Mouse (Mus musculus): ENCODE results near the gene Crabp1. TPM values are rescaled to one million over a fixed set of nuclear protein-coding genes. Genes with fewer than 3 reads are reported as not detected.

Crabp1 gene
- polyA plus RNA-seq, 1 experiment from 2014 or later = 6.5 TPM

GRCm38 (mm10) chr9:54736284-54736701 is 28.3 kb upstream of the Crabp1 start:
- no peak for ATAC-seq (replicated peaks; ENCODE audit: extremely low read depth, insufficient read depth, low FRiP score)
- H3K4me3 ChIP-seq (ENCODE audit: low read length) = peak overlapping the region; percentile 16
- H3K4me1 ChIP-seq (ENCODE audit: control insufficient read depth, insufficient read depth, low read length) = peaks cover 19% of the 10 kb centered on the region
- H3K36me3 ChIP-seq (ENCODE audit: control insufficient read depth, insufficient read depth) = no peaks in the 10 kb centered on the region
- peak overlapping the region; percentile 55 for H3K4me2 ChIP-seq (ENCODE audit: low read depth, low read length)
- H3K9me3 ChIP-seq (replicated peaks; ENCODE audit: control insufficient read depth, low read length) = no peaks in the 10 kb centered on the region
- 12% methylated on average over 9 of the region's 9 CpGs for WGBS
- H3K27me3 ChIP-seq (ENCODE audit: control insufficient read depth, insufficient read depth, low read length) = no peaks in the 10 kb centered on the region
- H3K9ac ChIP-seq (ENCODE audit: low read length) = peak overlapping the region; percentile 49; the same call in 1 of the 2 replicates
- H3K27ac ChIP-seq (ENCODE audit: low read length) = no peak overlapping the region

- no peak overlapping the region for H3K9ac ChIP-seq (ENCODE audit: low read length)
- H3K27me3 ChIP-seq (ENCODE audit: control insufficient read depth, insufficient read depth, low read length) = no peaks in the 10 kb centered on the region
- 25% methylated on average over 3 of the region's 3 CpGs for WGBS
- H3K36me3 ChIP-seq (ENCODE audit: control insufficient read depth, insufficient read depth) = no peaks in the 10 kb centered on the region
- no peak overlapping the region for H3K4me3 ChIP-seq (ENCODE audit: low read length)
- no peak overlapping the region for H3K4me2 ChIP-seq (ENCODE audit: low read depth, low read length)
- H3K4me1 ChIP-seq (ENCODE audit: control insufficient read depth, insufficient read depth, low read length) = peaks cover 10% of the 10 kb centered on the region
- ATAC-seq (replicated peaks; ENCODE audit: extremely low read depth, insufficient read depth, low FRiP score) = no peak
- H3K27ac ChIP-seq (ENCODE audit: low read length) = no peak overlapping the region
- no peaks in the 10 kb centered on the region for H3K9me3 ChIP-seq (replicated peaks; ENCODE audit: control insufficient read depth, low read length)
These were observed 26.2 kb upstream of the Crabp1 start for GRCm38 (mm10) chr9:54738376-54738775.

GRCm38 (mm10) chr9:54743891-54744290 is 20.7 kb upstream of the Crabp1 start:
- H3K36me3 ChIP-seq (ENCODE audit: control insufficient read depth, insufficient read depth) = no peaks in the 10 kb centered on the region
- H3K9ac ChIP-seq (ENCODE audit: low read length) = no peak overlapping the region
- ATAC-seq (replicated peaks; ENCODE audit: extremely low read depth, insufficient read depth, low FRiP score) = no peak
- H3K9me3 ChIP-seq (replicated peaks; ENCODE audit: control insufficient read depth, low read length) = no peaks in the 10 kb centered on the region
- H3K4me2 ChIP-seq (ENCODE audit: low read depth, low read length) = no peak overlapping the region
- WGBS = 55% methylated on average over 4 of the region's 4 CpGs
- no peaks in the 10 kb centered on the region for H3K27me3 ChIP-seq (ENCODE audit: control insufficient read depth, insufficient read depth, low read length)
- no peak overlapping the region for H3K27ac ChIP-seq (ENCODE audit: low read length)
- no peaks in the 10 kb centered on the region for H3K4me1 ChIP-seq (ENCODE audit: control insufficient read depth, insufficient read depth, low read length)
- H3K4me3 ChIP-seq (ENCODE audit: low read length) = no peak overlapping the region

GRCm38 (mm10) chr9:54745740-54746370 is 18.7 kb upstream of the Crabp1 start:
- Histone ChIP-seq H3K36me3 (ENCODE audit: control insufficient read depth, insufficient read depth) (no peaks in the 10 kb centered on the region), H3K9ac (ENCODE audit: low read length) (no peak overlapping the region), H3K27me3 (ENCODE audit: control insufficient read depth, insufficient read depth, low read length) (no peaks in the 10 kb centered on the region), H3K27ac (ENCODE audit: low read length) (no peak overlapping the region), H3K9me3 (replicated peaks; ENCODE audit: control insufficient read depth, low read length) (no peaks in the 10 kb centered on the region), H3K4me1 (ENCODE audit: control insufficient read depth, insufficient read depth, low read length) (no peaks in the 10 kb centered on the region), H3K4me3 (ENCODE audit: low read length) (no peak overlapping the region), H3K4me2 (ENCODE audit: low read depth, low read length) (no peak overlapping the region)
- WGBS = 75% methylated on average over 13 of the region's 13 CpGs
- no peak for ATAC-seq (replicated peaks; ENCODE audit: extremely low read depth, insufficient read depth, low FRiP score)

- Histone ChIP-seq H3K27ac (ENCODE audit: low read length) (no peak overlapping the region), H3K36me3 (ENCODE audit: control insufficient read depth, insufficient read depth) (no peaks in the 10 kb centered on the region), H3K27me3 (ENCODE audit: control insufficient read depth, insufficient read depth, low read length) (peaks cover 8% of the 10 kb centered on the region; the same call in 1 of the 2 replicates), H3K9me3 (replicated peaks; ENCODE audit: control insufficient read depth, low read length) (no peaks in the 10 kb centered on the region), H3K4me1 (ENCODE audit: control insufficient read depth, insufficient read depth, low read length) (no peaks in the 10 kb centered on the region), H3K4me3 (ENCODE audit: low read length) (no peak overlapping the region), H3K9ac (ENCODE audit: low read length) (no peak overlapping the region), H3K4me2 (ENCODE audit: low read depth, low read length) (no peak overlapping the region)
- WGBS = 80% methylated on average over 7 of the region's 7 CpGs
- no peak for ATAC-seq (replicated peaks; ENCODE audit: extremely low read depth, insufficient read depth, low FRiP score)
These were observed 14.2 kb upstream of the Crabp1 start for GRCm38 (mm10) chr9:54750215-54750981.

- Histone ChIP-seq H3K4me3 (ENCODE audit: low read length) (no peak overlapping the region), H3K36me3 (ENCODE audit: control insufficient read depth, insufficient read depth) (no peaks in the 10 kb centered on the region), H3K27me3 (ENCODE audit: control insufficient read depth, insufficient read depth, low read length) (peaks cover 8% of the 10 kb centered on the region; the same call in 1 of the 2 replicates), H3K9me3 (replicated peaks; ENCODE audit: control insufficient read depth, low read length) (no peaks in the 10 kb centered on the region), H3K4me1 (ENCODE audit: control insufficient read depth, insufficient read depth, low read length) (no peaks in the 10 kb centered on the region), H3K4me2 (ENCODE audit: low read depth, low read length) (no peak overlapping the region), H3K9ac (ENCODE audit: low read length) (no peak overlapping the region), H3K27ac (ENCODE audit: low read length) (no peak overlapping the region)
- WGBS = 72% methylated on average over 2 of the region's 2 CpGs
- ATAC-seq (replicated peaks; ENCODE audit: extremely low read depth, insufficient read depth, low FRiP score) = no peak
These were observed 12.9 kb upstream of the Crabp1 start for GRCm38 (mm10) chr9:54751684-54752083.

- 49% methylated on average over 21 of the region's 21 CpGs for WGBS
- no peaks in the 10 kb centered on the region for H3K9me3 ChIP-seq (replicated peaks; ENCODE audit: control insufficient read depth, low read length)
- ATAC-seq (replicated peaks; ENCODE audit: extremely low read depth, insufficient read depth, low FRiP score) = no peak
- no peak overlapping the region for H3K4me2 ChIP-seq (ENCODE audit: low read depth, low read length)
- H3K9ac ChIP-seq (ENCODE audit: low read length) = no peak overlapping the region
- no peaks in the 10 kb centered on the region for H3K4me1 ChIP-seq (ENCODE audit: control insufficient read depth, insufficient read depth, low read length)
- H3K36me3 ChIP-seq (ENCODE audit: control insufficient read depth, insufficient read depth) = no peaks in the 10 kb centered on the region
- H3K27ac ChIP-seq (ENCODE audit: low read length) = no peak overlapping the region
- H3K27me3 ChIP-seq (ENCODE audit: control insufficient read depth, insufficient read depth, low read length) = peaks cover 8% of the 10 kb centered on the region; the same call in 1 of the 2 replicates
- H3K4me3 ChIP-seq (ENCODE audit: low read length) = no peak overlapping the region
These were observed 12.2 kb upstream of the Crabp1 start for GRCm38 (mm10) chr9:54752201-54752943.

GRCm38 (mm10) chr9:54752944-54753295 is 11.6 kb upstream of the Crabp1 start:
- Histone ChIP-seq H3K27me3 (ENCODE audit: control insufficient read depth, insufficient read depth, low read length) (peaks cover 8% of the 10 kb centered on the region; the same call in 1 of the 2 replicates), H3K4me1 (ENCODE audit: control insufficient read depth, insufficient read depth, low read length) (no peaks in the 10 kb centered on the region), H3K4me3 (ENCODE audit: low read length) (no peak overlapping the region), H3K36me3 (ENCODE audit: control insufficient read depth, insufficient read depth) (no peaks in the 10 kb centered on the region), H3K27ac (ENCODE audit: low read length) (no peak overlapping the region), H3K4me2 (ENCODE audit: low read depth, low read length) (no peak overlapping the region), H3K9me3 (replicated peaks; ENCODE audit: control insufficient read depth, low read length) (no peaks in the 10 kb centered on the region), H3K9ac (ENCODE audit: low read length) (no peak overlapping the region)
- 63% methylated on average over 11 of the region's 11 CpGs for WGBS
- ATAC-seq (replicated peaks; ENCODE audit: extremely low read depth, insufficient read depth, low FRiP score) = no peak

GRCm38 (mm10) chr9:54759592-54759991 is 5.0 kb upstream of the Crabp1 start:
- H3K4me3 ChIP-seq (ENCODE audit: low read length) = no peak overlapping the region
- no peaks in the 10 kb centered on the region for H3K36me3 ChIP-seq (ENCODE audit: control insufficient read depth, insufficient read depth)
- WGBS = 37% methylated on average over 6 of the region's 6 CpGs
- H3K9ac ChIP-seq (ENCODE audit: low read length) = no peak overlapping the region
- no peak overlapping the region for H3K4me2 ChIP-seq (ENCODE audit: low read depth, low read length)
- H3K27me3 ChIP-seq (ENCODE audit: control insufficient read depth, insufficient read depth, low read length) = peaks cover 29% of the 10 kb centered on the region
- H3K4me1 ChIP-seq (ENCODE audit: control insufficient read depth, insufficient read depth, low read length) = peaks cover 2% of the 10 kb centered on the region
- H3K9me3 ChIP-seq (replicated peaks; ENCODE audit: control insufficient read depth, low read length) = no peaks in the 10 kb centered on the region
- no peak for ATAC-seq (replicated peaks; ENCODE audit: extremely low read depth, insufficient read depth, low FRiP score)
- H3K27ac ChIP-seq (ENCODE audit: low read length) = no peak overlapping the region

Data from heart, embryonic 16.5 days (tissue).